Mouse (Mus musculus): ENCODE data around the gene Pet2. TPM values are rescaled to one million over a fixed set of nuclear protein-coding genes. Genes with fewer than 3 reads are reported as not detected.

Gene Pet2
- polyA plus RNA-seq (2012) = 0.01 TPM in 1 of 2 replicates, not detected in the other

DNA sequence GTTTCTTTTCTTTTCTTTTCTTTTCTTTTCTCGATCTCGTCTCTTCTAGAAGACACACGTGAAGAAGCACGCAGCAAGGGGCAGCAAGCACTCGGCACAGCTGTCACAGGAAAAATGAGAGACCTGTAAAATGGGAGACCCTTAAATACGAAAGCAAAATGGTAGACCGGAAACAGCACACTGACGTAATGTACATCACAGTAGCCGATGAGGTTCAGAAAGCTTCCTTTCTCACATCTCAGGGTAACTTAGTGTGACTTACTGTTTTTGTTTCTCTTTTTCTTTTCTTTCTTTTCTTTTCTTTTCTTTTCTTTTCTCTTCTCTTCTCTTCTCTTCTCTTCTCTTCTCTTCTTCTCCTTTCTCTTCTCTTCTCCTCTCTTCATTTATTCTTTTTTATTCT is at the start of gene Pet2:
TSS of gene Pet2 (minus strand) at position 101 of the 400 bp plus-strand sequence.

